Mouse (Mus musculus): ENCODE measurements around the gene Gm2310. TPM values are rescaled to one million over a fixed set of nuclear protein-coding genes. Genes with fewer than 3 reads are reported as not detected.
"Not testable (repeated sequence)": the region's sequence is repeated elsewhere in the genome, so short reads cannot be mapped to it uniquely, and the experiment has no call there.

Gm2310 gene
- 0.19 TPM in 1 of 2 replicates, not detected in the other for polyA plus RNA-seq (2012; rRNA removed)

- H3K4me1 ChIP-seq (replicated peaks; ENCODE audit: control insufficient read depth, insufficient read depth, low read length); DNase-seq; H3K4me3 ChIP-seq (ENCODE audit: control insufficient read depth, insufficient read depth, low read length); H3K27ac ChIP-seq (ENCODE audit: control insufficient read depth, insufficient read depth, low read length); H3K27me3 ChIP-seq (ENCODE audit: control insufficient read depth, insufficient read depth, low read length); H3K36me3 ChIP-seq (ENCODE audit: control insufficient read depth, insufficient read depth, low read length): not testable (repeated sequence)
Observed at GRCm38 (mm10) chr15:8519853-8520252, at the start of gene Gm2310. Gm2310 (minus strand) TSS chr15:8519953.

DNA sequence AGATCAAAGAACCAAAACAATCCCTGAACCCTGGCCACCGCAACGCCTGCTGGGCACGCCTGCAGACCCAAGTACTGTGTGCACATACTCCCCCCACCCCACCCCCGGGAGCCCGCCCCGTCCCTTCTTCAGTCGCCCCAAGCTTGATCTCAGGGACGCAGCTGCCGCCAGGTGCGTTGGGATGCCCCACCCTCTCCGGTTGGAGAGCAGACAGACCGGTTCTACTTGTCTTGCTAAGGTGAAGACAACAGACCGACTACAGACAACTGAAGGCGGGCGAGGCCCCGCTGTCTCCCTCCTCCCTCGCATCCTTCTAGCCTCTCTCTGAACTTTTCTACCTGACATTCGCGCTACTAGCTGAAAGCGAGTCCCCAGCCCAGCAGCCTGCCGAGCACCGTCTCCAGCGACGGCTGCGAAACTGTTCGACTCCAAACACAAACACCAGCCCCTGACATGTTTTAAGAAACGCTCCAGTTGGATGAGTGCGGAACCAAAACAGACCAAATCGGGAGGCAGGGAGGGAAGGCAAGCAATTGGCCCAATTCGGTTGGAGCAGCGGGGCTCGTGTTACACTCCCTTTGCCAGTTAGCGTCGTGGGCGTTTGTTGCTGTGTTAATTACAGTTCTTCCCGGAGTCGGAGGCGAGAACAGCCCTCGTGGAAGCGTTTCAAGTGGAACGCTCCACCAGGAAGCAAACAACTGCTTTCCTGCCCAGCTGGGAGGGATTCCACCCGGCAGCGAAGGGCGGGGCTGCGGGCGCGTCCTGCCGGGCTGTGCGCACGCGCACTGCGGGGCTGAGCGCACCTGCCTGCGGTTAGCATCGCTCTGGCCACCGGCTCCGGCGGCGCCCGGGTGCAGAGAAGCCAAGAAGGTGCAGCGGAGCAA is 49.1 kb upstream of the Gm2310 start:
- peak; percentile 97 for DNase-seq
- Histone ChIP-seq H3K4me1 (replicated peaks; ENCODE audit: control insufficient read depth, insufficient read depth, low read length) (peaks cover 26% of the 10 kb centered on the region), H3K4me3 (ENCODE audit: control insufficient read depth, insufficient read depth, low read length) (peak overlapping the region; percentile 56), H3K27me3 (ENCODE audit: control insufficient read depth, insufficient read depth, low read length) (no peaks in the 10 kb centered on the region), H3K36me3 (ENCODE audit: control insufficient read depth, insufficient read depth, low read length) (no peaks in the 10 kb centered on the region), H3K27ac (ENCODE audit: control insufficient read depth, insufficient read depth, low read length) (peak overlapping the region; percentile 98)
- under 1% methylated on average over 61 of the region's 61 CpGs for WGBS
- TF ChIP-seq CTCF (IDR thresholded peaks at IDR 0.05; ENCODE audit: borderline replicate concordance, control insufficient read depth, extremely low read depth, insufficient read depth, low read length, poor library complexity) (0 out of 2 replicates have a peak, but pooled peaks have one; percentile 16), POLR2A (IDR thresholded peaks at IDR 0.05; ENCODE audit: control insufficient read depth, extremely low read depth, insufficient read depth, low read length, poor library complexity) (peak; percentile 97)

- WGBS: under 1% methylated on average over 7 of the region's 7 CpGs
- no peaks in the 10 kb centered on the region for H3K27me3 ChIP-seq (ENCODE audit: control insufficient read depth, insufficient read depth, low read length)
- no peaks in the 10 kb centered on the region for H3K36me3 ChIP-seq (ENCODE audit: control insufficient read depth, insufficient read depth, low read length)
- peaks cover 26% of the 10 kb centered on the region for H3K4me1 ChIP-seq (replicated peaks; ENCODE audit: control insufficient read depth, insufficient read depth, low read length)
- H3K27ac ChIP-seq (ENCODE audit: control insufficient read depth, insufficient read depth, low read length): peak overlapping the region; percentile 98
- peak; percentile 86 for DNase-seq
- no peak for TF ChIP-seq CTCF (IDR thresholded peaks at IDR 0.05; ENCODE audit: borderline replicate concordance, control insufficient read depth, extremely low read depth, insufficient read depth, low read length, poor library complexity)
- TF ChIP-seq POLR2A (IDR thresholded peaks at IDR 0.05; ENCODE audit: control insufficient read depth, extremely low read depth, insufficient read depth, low read length, poor library complexity): no peak
- H3K4me3 ChIP-seq (ENCODE audit: control insufficient read depth, insufficient read depth, low read length): peak overlapping the region; percentile 56
Observed at GRCm38 (mm10) chr15:8568286-8568644, 48.5 kb upstream of the Gm2310 start.

GRCm38 (mm10) chr15:8565416-8565815 is 45.7 kb upstream of the Gm2310 start:
- Histone ChIP-seq H3K27ac (ENCODE audit: control insufficient read depth, insufficient read depth, low read length) (no peak overlapping the region), H3K36me3 (ENCODE audit: control insufficient read depth, insufficient read depth, low read length) (no peaks in the 10 kb centered on the region), H3K27me3 (ENCODE audit: control insufficient read depth, insufficient read depth, low read length) (no peaks in the 10 kb centered on the region), H3K4me3 (ENCODE audit: control insufficient read depth, insufficient read depth, low read length) (no peak overlapping the region), H3K4me1 (replicated peaks; ENCODE audit: control insufficient read depth, insufficient read depth, low read length) (peaks cover 26% of the 10 kb centered on the region)
- DNase-seq: no peak
- TF ChIP-seq POLR2A (IDR thresholded peaks at IDR 0.05; ENCODE audit: control insufficient read depth, extremely low read depth, insufficient read depth, low read length, poor library complexity) (no peak), CTCF (IDR thresholded peaks at IDR 0.05; ENCODE audit: borderline replicate concordance, control insufficient read depth, extremely low read depth, insufficient read depth, low read length, poor library complexity) (no peak)
- WGBS: 91% methylated on average over 6 of the region's 6 CpGs

GRCm38 (mm10) chr15:8564331-8564730 is 44.6 kb upstream of the Gm2310 start:
- no peak for DNase-seq
- Histone ChIP-seq H3K4me1 (replicated peaks; ENCODE audit: control insufficient read depth, insufficient read depth, low read length) (peaks cover 23% of the 10 kb centered on the region), H3K36me3 (ENCODE audit: control insufficient read depth, insufficient read depth, low read length) (no peaks in the 10 kb centered on the region), H3K27me3 (ENCODE audit: control insufficient read depth, insufficient read depth, low read length) (no peaks in the 10 kb centered on the region), H3K4me3 (ENCODE audit: control insufficient read depth, insufficient read depth, low read length) (no peak overlapping the region), H3K27ac (ENCODE audit: control insufficient read depth, insufficient read depth, low read length) (no peak overlapping the region)
- WGBS: 92% methylated on average over 3 of the region's 3 CpGs
- TF ChIP-seq POLR2A (IDR thresholded peaks at IDR 0.05; ENCODE audit: control insufficient read depth, extremely low read depth, insufficient read depth, low read length, poor library complexity) (no peak), CTCF (IDR thresholded peaks at IDR 0.05; ENCODE audit: borderline replicate concordance, control insufficient read depth, extremely low read depth, insufficient read depth, low read length, poor library complexity) (no peak)

DNA sequence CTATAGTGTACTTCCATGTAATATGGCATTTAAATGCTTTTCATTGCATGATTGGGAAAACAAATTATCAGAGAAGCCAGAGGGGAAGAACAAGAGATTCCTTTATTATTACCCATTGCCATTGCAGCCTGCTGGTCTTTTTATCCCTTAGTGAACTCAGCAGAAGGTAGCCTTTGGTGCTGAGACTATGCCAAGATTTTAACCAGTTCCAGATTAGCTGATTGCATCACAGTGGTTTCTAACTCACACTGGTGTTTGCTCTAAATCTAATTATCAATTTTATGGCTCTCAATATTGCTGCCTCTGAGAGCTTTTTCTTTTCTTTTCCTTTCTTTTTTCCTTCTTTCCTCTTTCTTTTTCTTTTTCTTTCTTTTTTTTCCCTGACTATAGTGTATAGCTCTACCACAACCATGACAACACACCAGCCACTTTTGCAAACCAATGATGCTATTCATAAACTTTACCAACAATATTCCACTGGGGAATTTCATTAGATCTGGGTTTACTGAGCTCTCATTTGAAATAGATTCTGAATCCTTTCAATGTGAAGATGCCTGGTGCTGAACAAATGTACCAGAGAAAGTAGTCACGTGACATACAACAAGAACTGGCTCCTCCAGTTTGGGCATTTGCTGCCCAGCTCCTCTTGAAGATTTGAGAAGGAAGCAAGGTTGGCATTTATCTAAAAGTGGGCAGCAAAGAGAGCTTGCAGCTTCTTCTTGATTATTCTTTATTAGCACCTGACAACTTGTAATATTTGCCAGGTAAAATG is 43.9 kb upstream of the Gm2310 start:
- DNase-seq: no peak
- H3K36me3 ChIP-seq (ENCODE audit: control insufficient read depth, insufficient read depth, low read length): no peaks in the 10 kb centered on the region
- H3K4me3 ChIP-seq (ENCODE audit: control insufficient read depth, insufficient read depth, low read length): no peak overlapping the region
- H3K4me1 ChIP-seq (replicated peaks; ENCODE audit: control insufficient read depth, insufficient read depth, low read length): peaks cover 27% of the 10 kb centered on the region
- whole genome bisulfite sequencing: 93% methylated on average over 1 of the region's 1 CpGs
- no peak overlapping the region for H3K27ac ChIP-seq (ENCODE audit: control insufficient read depth, insufficient read depth, low read length)
- H3K27me3 ChIP-seq (ENCODE audit: control insufficient read depth, insufficient read depth, low read length): no peaks in the 10 kb centered on the region
- TF ChIP-seq CTCF (IDR thresholded peaks at IDR 0.05; ENCODE audit: borderline replicate concordance, control insufficient read depth, extremely low read depth, insufficient read depth, low read length, poor library complexity) (no peak), POLR2A (IDR thresholded peaks at IDR 0.05; ENCODE audit: control insufficient read depth, extremely low read depth, insufficient read depth, low read length, poor library complexity) (no peak)
